Mouse (Mus musculus): ENCODE data around the gene Selenoi. TPM values are rescaled to one million over a fixed set of nuclear protein-coding genes. Genes with fewer than 3 reads are reported as not detected.
A peak's percentile ranks its signal among the peaks of the same experiment; 100 is the strongest.

The Selenoi gene
- 23.9 and 24.4 TPM in 2 replicates for polyA plus RNA-seq (2014; fragmentation: Nextera tagmentation; extraction: Ambion mirVana)

GRCm38 (mm10) chr5:30232271-30232971, at the start of gene Selenoi:
Gene Selenoi, plus strand, starts transcription at chr5:30232581.
- peak within 1 kb of the TSS; percentile 69 for H3K27ac ChIP-seq (ENCODE audit: low read length)
- 1% methylated on average over 71 of the region's 71 CpGs for WGBS
- H3K9me3 ChIP-seq (ENCODE audit: control insufficient read depth, low read depth, low read length) = no peaks in the 10 kb centered on the region
- peak within 1 kb of the TSS; percentile 76 for H3K9ac ChIP-seq (replicated peaks; ENCODE audit: low read depth, low read length)
- peak within 1 kb of the TSS; percentile 84 for H3K4me2 ChIP-seq (replicated peaks; ENCODE audit: low read depth, low read length)
- H3K4me3 ChIP-seq (ENCODE audit: low read depth, low read length) = peak within 1 kb of the TSS; percentile 86
- H3K36me3 ChIP-seq (ENCODE audit: control insufficient read depth, insufficient read depth, low read length) = no peaks in the 10 kb centered on the region
- peaks cover 10% of the 10 kb centered on the region; the same call in 1 of the 2 replicates for H3K4me1 ChIP-seq (ENCODE audit: control insufficient read depth, insufficient read depth, low read length)
- ATAC-seq (ENCODE audit: insufficient number of reproducible peaks, insufficient read depth, low FRiP score, low read depth) = peak; percentile 99
- no peaks in the 10 kb centered on the region for H3K27me3 ChIP-seq (ENCODE audit: control insufficient read depth, insufficient read depth, low read length)

- Histone ChIP-seq H3K27ac (ENCODE audit: low read length) (no peak overlapping the region), H3K4me1 (ENCODE audit: control insufficient read depth, insufficient read depth, low read length) (no peaks in the 10 kb centered on the region), H3K9me3 (ENCODE audit: control insufficient read depth, low read depth, low read length) (no peaks in the 10 kb centered on the region), H3K36me3 (ENCODE audit: control insufficient read depth, insufficient read depth, low read length) (peaks cover 28% of the 10 kb centered on the region), H3K9ac (replicated peaks; ENCODE audit: low read depth, low read length) (no peak overlapping the region), H3K4me3 (ENCODE audit: low read depth, low read length) (no peak overlapping the region), H3K4me2 (replicated peaks; ENCODE audit: low read depth, low read length) (no peak overlapping the region), H3K27me3 (ENCODE audit: control insufficient read depth, insufficient read depth, low read length) (no peaks in the 10 kb centered on the region)
- no peak for ATAC-seq (ENCODE audit: insufficient number of reproducible peaks, insufficient read depth, low FRiP score, low read depth)
- 88% methylated on average over 12 of the region's 12 CpGs for WGBS
Measured at GRCm38 (mm10) chr5:30187687-30188485, 44.5 kb upstream of the Selenoi start.

- no peak for ATAC-seq (ENCODE audit: insufficient number of reproducible peaks, insufficient read depth, low FRiP score, low read depth)
- Histone ChIP-seq H3K9me3 (ENCODE audit: control insufficient read depth, low read depth, low read length) (no peaks in the 10 kb centered on the region), H3K27me3 (ENCODE audit: control insufficient read depth, insufficient read depth, low read length) (no peaks in the 10 kb centered on the region), H3K4me1 (ENCODE audit: control insufficient read depth, insufficient read depth, low read length) (no peaks in the 10 kb centered on the region), H3K4me3 (ENCODE audit: low read depth, low read length) (no peak overlapping the region), H3K4me2 (replicated peaks; ENCODE audit: low read depth, low read length) (no peak overlapping the region), H3K9ac (replicated peaks; ENCODE audit: low read depth, low read length) (no peak overlapping the region), H3K36me3 (ENCODE audit: control insufficient read depth, insufficient read depth, low read length) (peaks cover 8% of the 10 kb centered on the region; the same call in 1 of the 2 replicates), H3K27ac (ENCODE audit: low read length) (no peak overlapping the region)
- 74% methylated on average over 1 of the region's 1 CpGs for WGBS
Measured at GRCm38 (mm10) chr5:30192452-30192851, 39.9 kb upstream of the Selenoi start.

GRCm38 (mm10) chr5:30195340-30195739, 37.0 kb upstream of the Selenoi start:
- Histone ChIP-seq H3K4me3 (ENCODE audit: low read depth, low read length) (no peak overlapping the region), H3K27me3 (ENCODE audit: control insufficient read depth, insufficient read depth, low read length) (no peaks in the 10 kb centered on the region), H3K36me3 (ENCODE audit: control insufficient read depth, insufficient read depth, low read length) (no peaks in the 10 kb centered on the region), H3K27ac (ENCODE audit: low read length) (no peak overlapping the region), H3K9me3 (ENCODE audit: control insufficient read depth, low read depth, low read length) (no peaks in the 10 kb centered on the region), H3K9ac (replicated peaks; ENCODE audit: low read depth, low read length) (no peak overlapping the region), H3K4me2 (replicated peaks; ENCODE audit: low read depth, low read length) (no peak overlapping the region), H3K4me1 (ENCODE audit: control insufficient read depth, insufficient read depth, low read length) (no peaks in the 10 kb centered on the region)
- no peak for ATAC-seq (ENCODE audit: insufficient number of reproducible peaks, insufficient read depth, low FRiP score, low read depth)
- 71% methylated on average over 5 of the region's 5 CpGs for WGBS

- 63% methylated on average over 7 of the region's 7 CpGs for WGBS
- H3K27me3 ChIP-seq (ENCODE audit: control insufficient read depth, insufficient read depth, low read length) = no peaks in the 10 kb centered on the region
- H3K36me3 ChIP-seq (ENCODE audit: control insufficient read depth, insufficient read depth, low read length) = no peaks in the 10 kb centered on the region
- H3K9ac ChIP-seq (replicated peaks; ENCODE audit: low read depth, low read length) = no peak overlapping the region
- no peak for ATAC-seq (ENCODE audit: insufficient number of reproducible peaks, insufficient read depth, low FRiP score, low read depth)
- H3K4me3 ChIP-seq (ENCODE audit: low read depth, low read length) = no peak overlapping the region
- H3K27ac ChIP-seq (ENCODE audit: low read length) = no peak overlapping the region
- no peaks in the 10 kb centered on the region for H3K9me3 ChIP-seq (ENCODE audit: control insufficient read depth, low read depth, low read length)
- H3K4me2 ChIP-seq (replicated peaks; ENCODE audit: low read depth, low read length) = no peak overlapping the region
- peaks cover 6% of the 10 kb centered on the region; the same call in 1 of the 2 replicates for H3K4me1 ChIP-seq (ENCODE audit: control insufficient read depth, insufficient read depth, low read length)
Measured at GRCm38 (mm10) chr5:30198257-30198656, 34.1 kb upstream of the Selenoi start.

GRCm38 (mm10) chr5:30201521-30201920, 30.9 kb upstream of the Selenoi start:
- Histone ChIP-seq H3K4me2 (replicated peaks; ENCODE audit: low read depth, low read length) (no peak overlapping the region), H3K36me3 (ENCODE audit: control insufficient read depth, insufficient read depth, low read length) (no peaks in the 10 kb centered on the region), H3K4me3 (ENCODE audit: low read depth, low read length) (no peak overlapping the region), H3K27ac (ENCODE audit: low read length) (no peak overlapping the region), H3K9ac (replicated peaks; ENCODE audit: low read depth, low read length) (no peak overlapping the region), H3K9me3 (ENCODE audit: control insufficient read depth, low read depth, low read length) (no peaks in the 10 kb centered on the region), H3K4me1 (ENCODE audit: control insufficient read depth, insufficient read depth, low read length) (peaks cover 6% of the 10 kb centered on the region; the same call in 1 of the 2 replicates), H3K27me3 (ENCODE audit: control insufficient read depth, insufficient read depth, low read length) (no peaks in the 10 kb centered on the region)
- WGBS = 46% methylated on average over 5 of the region's 5 CpGs
- no peak for ATAC-seq (ENCODE audit: insufficient number of reproducible peaks, insufficient read depth, low FRiP score, low read depth)

GRCm38 (mm10) chr5:30202221-30202620, 30.2 kb upstream of the Selenoi start:
- Histone ChIP-seq H3K4me3 (ENCODE audit: low read depth, low read length) (no peak overlapping the region), H3K36me3 (ENCODE audit: control insufficient read depth, insufficient read depth, low read length) (no peaks in the 10 kb centered on the region), H3K4me2 (replicated peaks; ENCODE audit: low read depth, low read length) (no peak overlapping the region), H3K9me3 (ENCODE audit: control insufficient read depth, low read depth, low read length) (no peaks in the 10 kb centered on the region), H3K27ac (ENCODE audit: low read length) (peak overlapping the region; percentile 48; the same call in 1 of the 2 replicates), H3K4me1 (ENCODE audit: control insufficient read depth, insufficient read depth, low read length) (peaks cover 6% of the 10 kb centered on the region; the same call in 1 of the 2 replicates), H3K27me3 (ENCODE audit: control insufficient read depth, insufficient read depth, low read length) (no peaks in the 10 kb centered on the region), H3K9ac (replicated peaks; ENCODE audit: low read depth, low read length) (no peak overlapping the region)
- no peak for ATAC-seq (ENCODE audit: insufficient number of reproducible peaks, insufficient read depth, low FRiP score, low read depth)
- WGBS = 85% methylated on average over 7 of the region's 7 CpGs

GRCm38 (mm10) chr5:30203216-30203885, 29.0 kb upstream of the Selenoi start:
- WGBS = 80% methylated on average over 10 of the region's 10 CpGs
- H3K9me3 ChIP-seq (ENCODE audit: control insufficient read depth, low read depth, low read length) = no peaks in the 10 kb centered on the region

More at GRCm38 (mm10) chr5:30203216-30203885, 29.0 kb upstream of the Selenoi start:
- H3K9ac ChIP-seq (replicated peaks; ENCODE audit: low read depth, low read length) = no peak overlapping the region
- ATAC-seq (ENCODE audit: insufficient number of reproducible peaks, insufficient read depth, low FRiP score, low read depth) = no peak
- H3K27ac ChIP-seq (ENCODE audit: low read length) = peak overlapping the region; percentile 69
- H3K27me3 ChIP-seq (ENCODE audit: control insufficient read depth, insufficient read depth, low read length) = no peaks in the 10 kb centered on the region
- peaks cover 6% of the 10 kb centered on the region; the same call in 1 of the 2 replicates for H3K4me1 ChIP-seq (ENCODE audit: control insufficient read depth, insufficient read depth, low read length)
- no peak overlapping the region for H3K4me2 ChIP-seq (replicated peaks; ENCODE audit: low read depth, low read length)
- no peak overlapping the region for H3K4me3 ChIP-seq (ENCODE audit: low read depth, low read length)
- H3K36me3 ChIP-seq (ENCODE audit: control insufficient read depth, insufficient read depth, low read length) = no peaks in the 10 kb centered on the region
